Mouse (Mus musculus): ENCODE data around the gene Usp26. TPM values are rescaled to one million over a fixed set of nuclear protein-coding genes. Genes with fewer than 3 reads are reported as not detected.
A peak's percentile ranks its signal among the peaks of the same experiment; 100 is the strongest.

Usp26 gene
- total RNA-seq (2021) = not detected
- long read RNA-seq, experiment 1 = 0 reads
- long read RNA-seq, experiment 2 = 0 reads

- no peak for DNase-seq
Measured at GRCm38 (mm10) chrX:51801133-51801532, at the start of gene Usp26. TSS of gene Usp26 (minus strand) at chrX:51801233.

GRCm38 (mm10) chrX:51814466-51815247 is 13.6 kb upstream of the Usp26 start:
- DNase-seq = no peak

GRCm38 (mm10) chrX:51767457-51767856 is 33.6 kb downstream of the Usp26 start:
- peak; percentile 8 for DNase-seq

GRCm38 (mm10) chrX:51736450-51736849 is 64.6 kb downstream of the Usp26 start:
- DNase-seq = peak; percentile 24

GRCm38 (mm10) chrX:51714086-51714745 is 86.8 kb downstream of the Usp26 start:
- no peak for DNase-seq

- DNase-seq = no peak
Measured at GRCm38 (mm10) chrX:51712996-51713395, 88.0 kb downstream of the Usp26 start.

Other genes starting within 250 kb of the Usp26 start
- 10 to 100 TPM; 33.4 to 35.1 TPM for gene Hs6st2, start 119.4 kb downstream of the Usp26 start, total RNA-seq (2021)
- gene 1700080O16Rik, start 171.5 kb upstream of the Usp26 start, total RNA-seq (2021) = not detected

All from gastrocnemius, postnatal 10 days (tissue).